Mouse (Mus musculus): ENCODE measurements at regions not wholly inside any gene's neighbourhood (a gene's known extent, or its start where the extent isn't known, plus 50 kb on each side); places are given as distances from the start of the nearest gene placed in this dataset.
A peak's percentile ranks its signal among the peaks of the same experiment; 100 is the strongest.

DNA sequence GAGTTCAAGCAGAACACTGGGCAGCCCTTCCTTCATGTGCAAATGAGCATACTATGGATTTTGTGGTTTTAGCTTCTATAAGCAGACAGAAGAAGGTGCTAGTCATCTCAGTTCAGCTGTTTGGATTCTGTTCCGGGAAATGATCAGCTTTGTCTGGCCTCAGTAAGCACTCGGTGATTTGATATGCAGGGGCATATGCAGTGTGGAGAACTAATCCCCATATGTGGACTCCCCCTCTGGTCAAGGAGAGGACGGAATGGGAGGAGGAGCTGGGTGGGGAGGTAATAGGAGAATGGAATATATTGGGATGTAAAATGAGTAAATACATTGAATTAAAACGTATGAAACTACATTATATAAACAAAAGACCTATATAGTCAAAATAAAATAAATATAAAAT lies 1421.5 kb upstream of the Gm10800 start:
- no peak for TF ChIP-seq CTCF (IDR thresholded peaks at IDR 0.05; ENCODE audit: low read depth)
- no peak overlapping the region for H3K4me3 ChIP-seq (replicated peaks; ENCODE audit: low read depth, low read length)
- no peaks in the 10 kb centered on the region for H3K27me3 ChIP-seq (ENCODE audit: insufficient read depth, low read length)
- DNase-seq (ENCODE audit: low spot score) (peak; percentile 3), ATAC-seq (replicated peaks; ENCODE audit: low FRiP score, low read depth) (no peak)
- 39% methylated on average over 4 of the region's 4 CpGs for WGBS
- no peak overlapping the region for H3K9ac ChIP-seq (ENCODE audit: low read depth, low read length)
- no peak overlapping the region for H3K4me2 ChIP-seq (ENCODE audit: low read length)
- H3K36me3 ChIP-seq (ENCODE audit: insufficient read depth, low read length): no peaks in the 10 kb centered on the region
- no peak overlapping the region for H3K27ac ChIP-seq
- no peaks in the 10 kb centered on the region for H3K4me1 ChIP-seq (replicated peaks; ENCODE audit: insufficient read depth, low read length)
- H3K9me3 ChIP-seq (replicated peaks; ENCODE audit: low read length): no peaks in the 10 kb centered on the region

DNA sequence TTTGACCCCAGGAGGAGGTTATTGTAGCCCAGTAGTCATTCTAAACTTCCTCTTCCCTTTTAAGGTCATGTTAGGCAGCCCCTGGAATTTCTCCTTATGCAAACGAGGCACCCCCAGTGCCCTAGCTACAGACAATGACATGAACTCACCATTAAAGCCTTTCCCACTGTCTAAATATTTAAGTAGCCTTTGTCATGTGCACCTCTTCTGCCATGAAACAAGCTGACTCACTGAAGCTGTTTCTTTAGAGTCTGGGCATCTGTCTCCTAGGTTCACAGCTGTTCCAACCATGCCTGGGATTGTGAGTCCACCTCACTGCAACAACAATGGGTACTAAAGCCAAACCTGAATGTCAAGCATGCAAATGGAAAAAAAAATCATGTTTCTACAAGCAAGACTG lies 1410.1 kb upstream of the Gm10800 start:
- 48% methylated on average over 1 of the region's 1 CpGs for WGBS
- no peak for ATAC-seq (replicated peaks; ENCODE audit: low FRiP score, low read depth)
- H3K9ac ChIP-seq (ENCODE audit: low read depth, low read length): no peak overlapping the region

More for the DNA sequence above, 1410.1 kb upstream of the Gm10800 start:
- Histone ChIP-seq H3K4me1 (replicated peaks; ENCODE audit: insufficient read depth, low read length) (no peaks in the 10 kb centered on the region), H3K27me3 (ENCODE audit: insufficient read depth, low read length) (no peaks in the 10 kb centered on the region), H3K4me3 (replicated peaks; ENCODE audit: low read depth, low read length) (no peak overlapping the region), H3K4me2 (ENCODE audit: low read length) (no peak overlapping the region), H3K9me3 (replicated peaks; ENCODE audit: low read length) (no peaks in the 10 kb centered on the region), H3K27ac (no peak overlapping the region), H3K36me3 (ENCODE audit: insufficient read depth, low read length) (no peaks in the 10 kb centered on the region)
- TF ChIP-seq CTCF (IDR thresholded peaks at IDR 0.05; ENCODE audit: low read depth): no peak
- no peak for DNase-seq (ENCODE audit: low spot score)

Measured in kidney, postnatal 0 days (tissue).